Mouse (Mus musculus) intestine, postnatal 0 days (tissue): ENCODE results near the gene Wrap73. TPM values are rescaled to one million over a fixed set of nuclear protein-coding genes. Genes with fewer than 3 reads are reported as not detected.

ENCODE experiments used
- ATAC-seq: fragments of 200-750 bp; cut with Nextera tagmentation; 2 replicates; pipeline ENCODE4 v1.8.0; 2017; ENCODE audit warnings: mild to moderate bottlenecking, moderate TSS enrichment, moderate library complexity
- H3K27ac ChIP-seq: fragments of 300-500 bp; sonication (generic); 2 replicates; pipeline ENCODE4 v1.5.1; 2014; ENCODE audit warnings: mild to moderate bottlenecking, low read depth, low read length, moderate library complexity
- H3K27me3 ChIP-seq: fragments of 300-500 bp; sonication (generic); replicated peaks from 2 replicates; pipeline ENCODE4 v1.6.1; 2014; ENCODE audit warnings: low read length, mixed read lengths; ENCODE audit not compliant: control insufficient read depth, insufficient read depth
- H3K36me3 ChIP-seq: fragments of 300-500 bp; sonication (generic); 2 replicates; pipeline ENCODE4 v1.6.1; 2014; ENCODE audit warnings: mild to moderate bottlenecking, moderate library complexity; ENCODE audit not compliant: control insufficient read depth, insufficient read depth
- H3K4me1 ChIP-seq: fragments of 300-500 bp; sonication (generic); replicated peaks from 2 replicates; pipeline ENCODE4 v1.6.1; 2014; ENCODE audit warnings: antibody characterized with exemption, low read length, mixed read lengths; ENCODE audit not compliant: control insufficient read depth, insufficient read depth
- H3K4me2 ChIP-seq: fragments of 300-500 bp; sonication (generic); replicated peaks from 2 replicates; pipeline ENCODE4 v1.6.1; 2014; ENCODE audit warnings: low read depth, mild to moderate bottlenecking, moderate library complexity
- H3K4me3 ChIP-seq: fragments of 300-500 bp; sonication (generic); 2 replicates; pipeline ENCODE4 v1.5.1; 2014; ENCODE audit warnings: low read depth, low read length
- H3K9ac ChIP-seq: fragments of 300-500 bp; sonication (generic); 2 replicates; pipeline ENCODE4 v1.6.1; 2014; ENCODE audit warnings: mild to moderate bottlenecking, low read depth, low read length
- H3K9me3 ChIP-seq: fragments of 300-500 bp; sonication (generic); 2 replicates; pipeline ENCODE4 v1.6.1; 2016; ENCODE audit warnings: mixed run types; ENCODE audit not compliant: control insufficient read depth
- CTCF ChIP-seq: sonication (generic); IDR thresholded peaks from 2 replicates; pipeline ENCODE4 v1.5.1; 2016; ENCODE audit warnings: low read depth, mild to moderate bottlenecking, control low read depth, antibody characterized with exemption, moderate library complexity
- WGBS: fragments of 180-500 bp; shearing (Covaris S2); extraction: QIAGEN DNeasy Blood & Tissue Kit; methylation state at CpG from one replicate; pipeline ENCODE4 v1.1.7; 2014; 5-methylcytosine and 5-hydroxymethylcytosine counted together
- polyA plus RNA-seq: library from polyadenylated mRNA; unstranded; fragments of >200 nt; fragmentation: Nextera tagmentation; extraction: Ambion mirVana; gene quantifications from 2 replicates; pipeline ENCODE4 v1.2.1, GENCODE M21; 2015

The Wrap73 gene
- polyA plus RNA-seq, 1 experiment from 2014 or later, result 15.0 TPM

DNA sequence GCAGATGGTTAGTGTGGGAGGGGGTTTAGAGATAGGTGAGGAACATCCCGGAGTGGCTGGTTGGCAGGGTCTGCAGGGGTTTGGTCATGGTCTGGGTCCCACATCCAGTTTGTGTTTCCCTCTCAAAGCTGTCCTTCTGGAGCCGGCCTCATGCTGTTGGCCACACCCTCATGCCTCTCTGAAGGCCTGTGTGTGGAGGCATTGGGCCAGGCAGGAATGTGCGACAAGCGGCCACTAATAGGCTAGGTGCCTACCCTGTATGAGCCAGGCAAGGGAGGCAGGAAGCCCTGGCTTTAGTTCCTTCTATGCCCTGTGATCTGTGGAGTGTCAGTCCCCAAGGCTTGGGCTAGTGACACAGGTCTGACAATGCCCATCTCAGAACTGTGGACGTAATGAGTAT is 42.8 kb downstream of the Wrap73 start:
- Histone ChIP-seq H3K27ac (no peak overlapping the region), H3K27me3 (no peaks in the 10 kb centered on the region), H3K4me2 (no peak overlapping the region), H3K9me3 (no peaks in the 10 kb centered on the region), H3K4me1 (no peaks in the 10 kb centered on the region), H3K36me3 (no peaks in the 10 kb centered on the region), H3K4me3 (no peak overlapping the region), H3K9ac (no peak overlapping the region)
- 72% methylated on average over 5 of the region's 5 CpGs for WGBS
- TF ChIP-seq CTCF, result no peak
- no peak for ATAC-seq

DNA sequence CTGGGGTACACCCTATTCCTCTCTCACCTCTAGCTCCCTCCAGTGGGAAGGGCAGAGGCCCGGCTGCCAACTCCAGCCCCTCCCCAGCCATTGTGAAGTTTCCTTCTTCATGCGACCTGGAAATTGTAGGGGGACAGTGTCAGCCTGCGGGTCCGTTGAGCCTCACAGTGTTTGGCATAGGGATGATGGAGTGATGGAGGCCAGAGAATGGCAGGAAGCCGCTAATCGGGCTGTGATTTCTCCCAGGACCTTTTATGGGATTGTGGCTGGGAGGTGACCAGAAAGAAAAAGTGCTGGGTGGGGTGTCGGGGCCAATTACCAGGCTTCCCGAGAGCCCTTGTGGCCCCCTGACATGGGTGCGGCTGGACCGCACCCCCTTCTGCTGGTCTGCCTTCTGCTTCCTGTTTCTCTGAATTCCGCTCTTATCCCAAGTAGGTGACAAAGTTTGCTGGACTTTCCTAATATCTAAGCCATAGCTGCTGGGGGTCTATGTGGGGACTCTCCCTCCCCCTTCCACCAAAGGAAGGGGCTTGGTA is 43.9 kb downstream of the Wrap73 start:
- Histone ChIP-seq H3K27me3 (no peaks in the 10 kb centered on the region), H3K9ac (no peak overlapping the region), H3K4me1 (no peaks in the 10 kb centered on the region), H3K36me3 (no peaks in the 10 kb centered on the region), H3K4me2 (no peak overlapping the region), H3K9me3 (no peaks in the 10 kb centered on the region), H3K4me3 (no peak overlapping the region), H3K27ac (no peak overlapping the region)
- TF ChIP-seq CTCF, result no peak
- WGBS, result 42% methylated on average over 11 of the region's 11 CpGs
- no peak for ATAC-seq

DNA sequence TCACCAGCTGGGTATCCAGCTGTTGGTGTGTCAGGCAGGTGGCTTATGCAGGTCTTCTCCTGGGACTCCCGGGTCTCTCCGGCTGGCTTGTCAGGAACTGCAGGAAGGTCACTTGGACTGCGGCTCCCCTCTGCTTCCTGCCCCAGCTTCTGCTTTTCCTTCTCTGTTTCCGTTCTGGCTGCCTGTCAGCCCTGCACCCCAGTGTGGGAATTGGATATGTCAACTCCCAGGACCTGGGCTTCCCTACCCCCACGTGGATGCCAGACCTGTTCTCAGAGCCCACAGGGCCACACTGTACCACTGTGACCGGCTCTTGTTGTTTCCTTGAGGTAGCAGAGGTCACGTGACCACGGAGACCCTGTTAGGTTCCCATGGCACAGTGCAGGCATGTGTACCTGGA is 46.8 kb downstream of the Wrap73 start:
- no peaks in the 10 kb centered on the region for H3K36me3 ChIP-seq
- no peak for ATAC-seq
- no peak overlapping the region for H3K27ac ChIP-seq
- no peak overlapping the region for H3K9ac ChIP-seq
- H3K4me1 ChIP-seq, result no peaks in the 10 kb centered on the region
- no peaks in the 10 kb centered on the region for H3K27me3 ChIP-seq
- no peaks in the 10 kb centered on the region for H3K9me3 ChIP-seq
- no peak for TF ChIP-seq CTCF
- no peak overlapping the region for H3K4me2 ChIP-seq
- H3K4me3 ChIP-seq, result no peak overlapping the region
- WGBS, result 62% methylated on average over 8 of the region's 8 CpGs

DNA sequence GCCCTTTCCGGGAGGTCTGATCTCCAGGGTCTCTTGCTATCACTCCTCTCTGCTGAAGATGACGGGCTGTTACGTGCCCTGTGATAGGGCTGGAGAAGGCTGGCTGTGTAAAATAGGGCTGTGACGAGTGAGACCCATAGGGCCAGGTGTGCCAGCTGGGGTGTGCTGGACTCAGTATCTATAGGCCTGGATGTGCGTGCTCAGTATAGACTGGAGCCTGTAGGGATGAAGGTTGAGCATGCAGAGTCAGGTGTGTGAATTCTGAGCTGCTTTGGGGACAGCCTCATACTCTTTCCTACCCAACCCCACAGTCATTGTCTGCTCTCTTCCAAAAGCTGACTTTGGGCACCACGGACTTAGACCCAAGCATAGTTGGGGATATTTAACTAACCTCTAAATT is 55.8 kb downstream of the Wrap73 start:
- TF ChIP-seq CTCF, result no peak
- Histone ChIP-seq H3K4me2 (no peak overlapping the region), H3K4me3 (no peak overlapping the region), H3K9me3 (no peaks in the 10 kb centered on the region), H3K4me1 (no peaks in the 10 kb centered on the region), H3K9ac (no peak overlapping the region), H3K27ac (no peak overlapping the region), H3K27me3 (no peaks in the 10 kb centered on the region), H3K36me3 (no peaks in the 10 kb centered on the region)
- 85% methylated on average over 6 of the region's 6 CpGs for WGBS
- ATAC-seq, result no peak

DNA sequence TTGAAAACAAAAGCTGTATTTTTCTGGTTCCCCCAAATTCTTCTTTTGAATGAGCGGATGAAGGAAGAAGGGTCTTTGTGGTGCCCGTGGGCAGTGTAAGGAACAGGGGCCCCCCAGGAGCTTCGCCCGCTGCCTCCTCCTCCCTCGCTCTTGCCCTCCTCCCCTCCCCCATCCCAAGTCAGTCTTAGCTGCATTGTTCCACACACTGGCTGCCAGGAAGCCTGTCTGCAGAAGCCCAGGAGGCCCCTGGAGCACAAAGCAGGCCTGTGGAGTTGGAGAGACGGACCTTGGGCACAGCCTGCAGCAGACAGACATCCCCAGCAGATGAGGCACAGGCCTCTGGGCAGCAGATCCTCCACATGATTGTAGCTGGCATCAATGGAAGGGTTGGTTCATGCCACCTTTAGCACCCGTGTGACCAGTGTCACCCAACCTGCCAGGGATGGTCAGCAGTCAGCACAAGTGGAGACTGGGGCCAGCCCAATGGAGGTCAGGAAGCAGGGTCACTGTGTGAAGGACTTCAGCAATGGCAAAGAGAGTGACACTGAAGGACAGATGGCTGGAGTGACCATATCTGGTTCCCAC is 56.3 kb downstream of the Wrap73 start:
- 63% methylated on average over 7 of the region's 7 CpGs for WGBS
- Histone ChIP-seq H3K4me3 (no peak overlapping the region), H3K4me2 (no peak overlapping the region), H3K27ac (no peak overlapping the region), H3K27me3 (no peaks in the 10 kb centered on the region), H3K9me3 (no peaks in the 10 kb centered on the region), H3K36me3 (no peaks in the 10 kb centered on the region), H3K9ac (no peak overlapping the region), H3K4me1 (no peaks in the 10 kb centered on the region)
- ATAC-seq, result no peak
- no peak for TF ChIP-seq CTCF

DNA sequence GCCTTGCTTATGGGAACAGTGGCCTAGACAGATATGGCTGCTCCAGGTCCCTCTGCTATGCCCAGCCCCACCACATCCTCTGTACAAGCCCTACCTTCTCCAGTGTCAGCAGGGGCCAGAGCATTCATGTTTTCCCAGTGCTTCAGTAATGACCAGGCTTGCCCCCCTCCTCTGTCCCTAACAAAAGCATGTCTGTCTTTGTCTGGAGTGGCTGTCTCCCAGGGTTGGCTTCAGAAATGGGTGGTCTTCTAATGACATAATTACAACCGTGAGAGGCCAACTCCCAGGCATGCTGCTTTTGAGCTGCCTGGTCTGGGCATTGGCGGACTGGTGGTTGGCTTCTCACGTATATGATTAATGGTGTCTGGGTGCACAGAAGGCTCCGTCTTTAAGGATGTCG is 59.3 kb downstream of the Wrap73 start:
- no peak overlapping the region for H3K27ac ChIP-seq
- no peak for ATAC-seq
- no peaks in the 10 kb centered on the region for H3K9me3 ChIP-seq
- no peak overlapping the region for H3K9ac ChIP-seq
- 83% methylated on average over 5 of the region's 5 CpGs for WGBS
- H3K27me3 ChIP-seq, result no peaks in the 10 kb centered on the region
- TF ChIP-seq CTCF, result no peak
- no peaks in the 10 kb centered on the region for H3K4me1 ChIP-seq
- H3K36me3 ChIP-seq, result no peaks in the 10 kb centered on the region
- no peak overlapping the region for H3K4me3 ChIP-seq
- H3K4me2 ChIP-seq, result no peak overlapping the region

DNA sequence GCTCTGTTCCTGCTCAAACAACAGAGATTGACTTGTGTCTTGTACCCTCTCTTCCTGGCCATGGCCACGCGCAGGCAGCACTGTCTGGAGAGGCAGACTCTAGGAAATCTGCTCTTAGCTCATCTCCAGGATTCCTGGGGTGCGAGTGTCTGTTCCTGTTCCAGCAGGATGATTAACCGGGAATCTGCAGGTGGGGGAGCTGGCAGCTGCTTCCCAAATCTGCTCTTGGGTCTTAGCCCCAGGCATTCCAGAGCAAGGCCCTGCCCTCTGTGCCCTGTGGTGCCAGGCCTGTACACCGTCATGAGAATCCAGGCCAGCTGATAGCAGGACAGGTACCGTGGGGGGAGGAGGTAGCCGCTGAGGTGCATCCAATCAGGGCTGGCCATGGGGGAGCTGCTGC is 62.4 kb downstream of the Wrap73 start:
- ATAC-seq, result no peak
- 68% methylated on average over 7 of the region's 7 CpGs for WGBS

More for the DNA sequence above, 62.4 kb downstream of the Wrap73 start:
- TF ChIP-seq CTCF, result no peak
- H3K4me1 ChIP-seq, result no peaks in the 10 kb centered on the region
- no peak overlapping the region for H3K4me2 ChIP-seq
- no peaks in the 10 kb centered on the region for H3K27me3 ChIP-seq
- no peaks in the 10 kb centered on the region for H3K36me3 ChIP-seq
- H3K27ac ChIP-seq, result no peak overlapping the region
- H3K9me3 ChIP-seq, result no peaks in the 10 kb centered on the region
- no peak overlapping the region for H3K9ac ChIP-seq
- H3K4me3 ChIP-seq, result no peak overlapping the region
